In the genomic region with DNA sequence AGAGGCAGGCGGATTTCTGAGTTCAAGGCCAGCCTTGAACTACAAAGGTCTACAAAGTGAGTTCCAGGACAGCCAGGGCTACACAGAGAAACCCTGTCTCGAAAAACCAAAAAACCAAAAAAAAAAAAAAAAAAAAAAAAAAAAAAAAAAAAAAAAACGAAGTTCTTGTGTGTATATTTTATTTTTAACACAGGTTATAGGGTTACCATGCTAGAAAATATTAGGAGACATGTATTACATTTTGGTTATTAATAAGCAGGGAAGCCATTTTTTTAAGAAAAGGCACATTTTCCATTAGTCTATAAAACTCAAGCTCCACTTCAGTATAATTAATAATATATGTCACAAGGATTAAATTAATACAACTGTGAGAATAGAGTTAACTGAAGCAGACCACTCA, we compare ENCODE assay signal across 9 mouse cellular contexts. TPM values are rescaled to one million over a fixed set of nuclear protein-coding genes. Genes with fewer than 3 reads are reported as not detected.
A peak's percentile ranks its signal among the peaks of the same experiment; 100 is the strongest.
DNase-seq lines count a peak whose midpoint lies in the region; ATAC-seq and TF ChIP-seq lines count a peak whose summit lies in the region.
"Had no signal": no experiment of that assay in that cellular context is flagged by ENCODE, and none has a peak within 500 bp of the region (broad histone marks: within the 10 kb centered on the region; RNA-seq: fewer than 3 reads in every experiment).

No protein-coding gene starts in this region.

- TF ChIP-seq CTCF in C2C12 (IDR thresholded peaks at IDR 0.05; ENCODE audit: control insufficient read depth, insufficient read depth, insufficient read length): no peak
- no peak for TF ChIP-seq CTCF in forebrain, postnatal 0 days (IDR thresholded peaks at IDR 0.05; ENCODE audit: low read depth)

- H3K79me2 ChIP-seq in C2C12 (ENCODE audit: control insufficient read depth, insufficient read depth): peaks cover 90% of the 10 kb centered on the region

- peaks cover 11% of the 10 kb centered on the region; the same call in 1 of the 2 replicates for H3K4me1 ChIP-seq in heart, embryonic 10.5 days
- H3K4me1 ChIP-seq in forebrain, postnatal 0 days (ENCODE audit: insufficient read depth): peaks cover 21% of the 10 kb centered on the region
- peaks cover 27% of the 10 kb centered on the region for H3K4me1 ChIP-seq in liver, embryonic 15.5 days (replicated peaks)

- peak overlapping the region; percentile 95 for H3K4me3 ChIP-seq in heart, embryonic 10.5 days
- H3K4me3 ChIP-seq in C2C12 (ENCODE audit: insufficient read depth, poor library complexity, severe bottlenecking): peak overlapping the region; percentile 63
- H3K4me3 ChIP-seq in forebrain, postnatal 0 days (ENCODE audit: low read depth, low read length): peak overlapping the region; percentile 89
- peak overlapping the region; percentile 84 for H3K4me3 ChIP-seq in liver, embryonic 15.5 days (replicated peaks)

- H3K9ac ChIP-seq in forebrain, postnatal 0 days: peak overlapping the region; percentile 98; the same call in 1 of the 2 replicates
- H3K9ac ChIP-seq in liver, embryonic 15.5 days: no peak overlapping the region

- peak overlapping the region; percentile 68 for H3K4me2 ChIP-seq in forebrain, postnatal 0 days (ENCODE audit: low read depth)
- H3K4me2 ChIP-seq in liver, embryonic 15.5 days: peak overlapping the region; percentile 76

- H3K36me3 ChIP-seq in heart, embryonic 10.5 days: no peaks in the 10 kb centered on the region
- H3K36me3 ChIP-seq in C2C12 (ENCODE audit: control insufficient read depth, insufficient read depth): no peaks in the 10 kb centered on the region
- no peaks in the 10 kb centered on the region for H3K36me3 ChIP-seq in forebrain, postnatal 0 days (ENCODE audit: insufficient read depth)
- no peaks in the 10 kb centered on the region for H3K36me3 ChIP-seq in liver, embryonic 15.5 days (replicated peaks)

- H3K27me3 ChIP-seq in heart, embryonic 10.5 days (ENCODE audit: insufficient read depth, poor library complexity, severe bottlenecking): no peaks in the 10 kb centered on the region
- H3K27me3 ChIP-seq in C2C12 (ENCODE audit: control insufficient read depth, insufficient read depth, insufficient read length): no peaks in the 10 kb centered on the region
- H3K27me3 ChIP-seq in forebrain, postnatal 0 days (ENCODE audit: insufficient read depth, low read length): no peaks in the 10 kb centered on the region
- H3K27me3 ChIP-seq in liver, embryonic 15.5 days: no peaks in the 10 kb centered on the region

- H3K79me3 ChIP-seq in C2C12 (ENCODE audit: low read depth): peaks cover 76% of the 10 kb centered on the region

- no peak overlapping the region for H3ac ChIP-seq in C2C12 (ENCODE audit: control insufficient read depth, insufficient read length, low read depth)

- no peak overlapping the region for H3K27ac ChIP-seq in heart, embryonic 10.5 days
- peak overlapping the region; percentile 100; the same call in 1 of the 2 replicates for H3K27ac ChIP-seq in forebrain, postnatal 0 days (ENCODE audit: low read depth, low read length)
- no peak overlapping the region for H3K27ac ChIP-seq in liver, embryonic 15.5 days (replicated peaks)

- 77% methylated on average over 3 of the region's 3 CpGs for WGBS in heart, embryonic 10.5 days
- WGBS in forebrain, postnatal 0 days: 79% methylated on average over 3 of the region's 3 CpGs
- whole genome bisulfite sequencing in liver, embryonic 15.5 days (ENCODE audit: insufficient replicate concordance): 58% methylated on average over 3 of the region's 3 CpGs

- no peak for DNase-seq in heart, embryonic 10.5 days (ENCODE audit: low spot score)
- no peak for DNase-seq in heart, adult 18-20 months
- DNase-seq in forebrain, postnatal 0 days: no peak
- no peak for DNase-seq in cerebellum, postnatal 36 days
- DNase-seq in cerebellum, adult 11 months: no peak
- DNase-seq in B cell, adult 2 months: no peak
- DNase-seq: kidney, postnatal 36 days had no signal

- no peak for ATAC-seq in forebrain, postnatal 0 days
- ATAC-seq in liver, embryonic 15.5 days (ENCODE audit: insufficient read depth): no peak

- H3K9me3 ChIP-seq in heart, embryonic 10.5 days: no peaks in the 10 kb centered on the region
- no peaks in the 10 kb centered on the region for H3K9me3 ChIP-seq in forebrain, postnatal 0 days (ENCODE audit: low read length)
- H3K9me3 ChIP-seq in liver, embryonic 15.5 days (replicated peaks): no peaks in the 10 kb centered on the region

TF ChIP-seq in C2C12, 6 proteins besides CTCF, POLR2A, EP300 and RAD21:
- TF ChIP-seq MYOD1 (IDR thresholded peaks at IDR 0.05; ENCODE audit: control insufficient read depth, insufficient read length, low read depth) (no peak), USF1 (IDR thresholded peaks at IDR 0.05; ENCODE audit: low read depth) (no peak), CEBPB (IDR thresholded peaks at IDR 0.05; ENCODE audit: low read depth) (no peak), MYOG (IDR thresholded peaks at IDR 0.05; ENCODE audit: control insufficient read depth, extremely low read depth, insufficient read length) (no peak), FOSL1 (IDR thresholded peaks at IDR 0.05; ENCODE audit: insufficient read depth, low read length, poor library complexity, severe bottlenecking) (no peak), MAX (IDR thresholded peaks at IDR 0.05) (no peak)

RNA-seq across cellular contexts. Expression of a gene that starts 2.0 kb away (rescaled TPM):
- polyA plus RNA-seq in heart, embryonic 10.5 days (2016; fragmentation: Nextera tagmentation; extraction: Ambion mirVana): 24.6 and 25.1 TPM in 2 replicates
- total RNA-seq in heart, adult 18-20 months (2021): 10 to 100 TPM; 18.4 to 25.2 TPM
- 15.1 TPM for polyA plus RNA-seq in C2C12 (2012; fragmentation: generic; extraction: Trizol)
- total RNA-seq in forebrain, postnatal 0 days (2014; rRNA removed): 189 and 233 TPM in 2 replicates
- 82.1 and 99.6 TPM in 2 replicates for polyA plus RNA-seq in forebrain, postnatal 0 days (2015; fragmentation: Nextera tagmentation; extraction: Ambion mirVana)
- 4.8 and 7.3 TPM in 2 replicates for polyA plus RNA-seq in liver, embryonic 15.5 days (2015; fragmentation: Nextera tagmentation; extraction: Ambion mirVana)

RNA-seq across cellular contexts. Expression of a gene that starts 2.6 kb away (rescaled TPM):
- polyA plus RNA-seq in heart, embryonic 10.5 days (2016; fragmentation: Nextera tagmentation; extraction: Ambion mirVana): 10.0 and 10.4 TPM in 2 replicates
- 1 to 10 TPM; 3.0 to 4.3 TPM for total RNA-seq in heart, adult 18-20 months (2021)
- polyA plus RNA-seq in C2C12 (2012; fragmentation: generic; extraction: Trizol): 5.8 TPM
- total RNA-seq in forebrain, postnatal 0 days (2014; rRNA removed): 14.0 and 15.7 TPM in 2 replicates
- 32.8 and 33.6 TPM in 2 replicates for polyA plus RNA-seq in forebrain, postnatal 0 days (2015; fragmentation: Nextera tagmentation; extraction: Ambion mirVana)
- 4.4 and 5.0 TPM in 2 replicates for polyA plus RNA-seq in liver, embryonic 15.5 days (2015; fragmentation: Nextera tagmentation; extraction: Ambion mirVana)
